Mouse (Mus musculus): ENCODE results near the gene 1700019N19Rik.

DNA sequence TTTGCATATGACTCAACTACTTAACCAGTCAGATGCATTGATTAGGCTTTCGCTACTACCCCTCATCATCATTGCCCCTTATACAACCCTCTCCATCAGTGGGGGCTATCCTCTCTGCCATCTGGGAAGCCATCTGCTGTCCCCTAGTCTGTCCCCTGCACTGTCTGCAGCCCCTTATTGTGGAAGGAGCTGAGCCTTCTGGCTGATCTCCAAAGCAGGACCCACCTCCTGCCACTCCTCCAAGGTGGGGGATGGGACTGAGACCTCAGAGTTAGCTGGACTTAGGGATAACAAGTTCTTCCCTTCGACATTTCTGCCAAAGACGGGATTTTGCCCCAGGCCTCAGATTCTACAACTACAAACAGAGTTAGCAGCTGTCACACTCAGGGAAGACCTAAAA is 45.1 kb upstream of the 1700019N19Rik start:
- TF ChIP-seq POLR2A (IDR thresholded peaks at IDR 0.05; ENCODE audit: borderline replicate concordance, insufficient read depth, low read length) (no peak), CTCF (IDR thresholded peaks at IDR 0.05; ENCODE audit: borderline replicate concordance, insufficient read depth, low read depth, low read length) (no peak)

Data from cerebellum, adult 2 months (tissue).